Mouse (Mus musculus) heart, embryonic 15.5 days (tissue): ENCODE measurements around the gene Olfr95. TPM values are rescaled to one million over a fixed set of nuclear protein-coding genes. Genes with fewer than 3 reads are reported as not detected.

Source experiments
- polyA plus RNA-seq: library from polyadenylated mRNA; unstranded; fragments of >200 nt; fragmentation: Nextera tagmentation; extraction: Ambion mirVana; gene quantifications from 2 replicates; pipeline ENCODE4 v1.2.1, GENCODE M21; 2015

Gene Olfr95
- polyA plus RNA-seq, 1 experiment from 2014 or later, result not detected

Other genes starting within 250 kb of the Olfr95 start
- not detected in 2 replicates for gene 2410137M14Rik, start 231.9 kb downstream of the Olfr95 start, polyA plus RNA-seq
- gene H2-M5, start 223.6 kb downstream of the Olfr95 start, polyA plus RNA-seq, result 0.34 and 0.49 TPM in 2 replicates
- gene Zfp57, start 212.0 kb downstream of the Olfr95 start, polyA plus RNA-seq, result 32.4 and 40.4 TPM in 2 replicates
- 0.13 TPM in 1 of 2 replicates, not detected in the other for gene Mog, start 189.7 kb downstream of the Olfr95 start, polyA plus RNA-seq
- 4.6 and 5.6 TPM in 2 replicates for gene Gabbr1, start 167.2 kb downstream of the Olfr95 start, polyA plus RNA-seq
- gene Olfr90, start 124.6 kb downstream of the Olfr95 start, polyA plus RNA-seq, result not detected in 2 replicates
- gene Olfr91, start 114.8 kb downstream of the Olfr95 start, polyA plus RNA-seq, result not detected in 2 replicates
- not detected in 2 replicates for gene Olfr92, start 93.0 kb downstream of the Olfr95 start, polyA plus RNA-seq
- gene Olfr93, start 51.6 kb downstream of the Olfr95 start, polyA plus RNA-seq, result not detected in 2 replicates
- gene Ubd, start 19.2 kb downstream of the Olfr95 start, polyA plus RNA-seq, result 0.35 and 2.7 TPM in 2 replicates
- gene Olfr94, start 12.1 kb downstream of the Olfr95 start, polyA plus RNA-seq, result not detected in 2 replicates
- gene Olfr96, start 7.0 kb upstream of the Olfr95 start, polyA plus RNA-seq, result not detected in 2 replicates
- not detected in 2 replicates for gene Olfr97, start 24.2 kb upstream of the Olfr95 start, polyA plus RNA-seq
- not detected in 2 replicates for gene Olfr98, start 50.6 kb upstream of the Olfr95 start, polyA plus RNA-seq
- 1.5 and 2.8 TPM in 2 replicates for gene H2-M3, start 57.1 kb upstream of the Olfr95 start, polyA plus RNA-seq
- gene Olfr99, start 70.3 kb upstream of the Olfr95 start, polyA plus RNA-seq, result 0.10 TPM in 1 of 2 replicates, not detected in the other
- not detected in 2 replicates for gene Olfr101, start 91.2 kb upstream of the Olfr95 start, polyA plus RNA-seq
- not detected in 2 replicates for gene Olfr102, start 103.9 kb upstream of the Olfr95 start, polyA plus RNA-seq
- not detected in 2 replicates for gene Olfr103, start 126.6 kb upstream of the Olfr95 start, polyA plus RNA-seq
- not detected in 2 replicates for gene Olfr104-ps, start 146.5 kb upstream of the Olfr95 start, polyA plus RNA-seq
- not detected in 2 replicates for gene Olfr105-ps, start 165.9 kb upstream of the Olfr95 start, polyA plus RNA-seq
- not detected in 2 replicates for gene Olfr106-ps, start 177.3 kb upstream of the Olfr95 start, polyA plus RNA-seq
- not detected in 2 replicates for gene Olfr107, start 186.1 kb upstream of the Olfr95 start, polyA plus RNA-seq
- gene Olfr108, start 232.4 kb upstream of the Olfr95 start, polyA plus RNA-seq, result not detected in 2 replicates
- not detected in 2 replicates for gene Olfr109, start 245.8 kb upstream of the Olfr95 start, polyA plus RNA-seq